ENCODE assay signal across 27 mouse cellular contexts in the genomic region with DNA sequence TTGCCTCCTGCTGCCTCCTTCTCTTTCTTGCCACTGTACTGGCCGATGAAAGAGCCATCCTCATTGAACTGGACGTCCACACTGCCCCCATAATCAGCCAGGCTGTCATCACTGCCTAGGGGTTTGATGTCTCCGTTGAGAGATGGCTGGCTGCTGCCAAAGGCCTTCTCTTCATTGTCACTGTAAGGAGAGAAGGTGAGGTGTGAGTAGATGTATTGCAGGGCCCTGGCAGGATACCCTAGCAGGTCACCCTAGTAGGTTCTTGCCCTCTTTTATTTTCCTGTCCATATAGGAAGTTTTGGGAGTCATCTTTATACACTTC. TPM values are rescaled to one million over a fixed set of nuclear protein-coding genes. Genes with fewer than 3 reads are reported as not detected.
"Had no signal": no experiment of that assay in that cellular context is flagged by ENCODE, and none has a peak within 500 bp of the region (broad histone marks: within the 10 kb centered on the region; RNA-seq: fewer than 3 reads in every experiment).

No protein-coding gene starts in this region.

- H3K9me3 ChIP-seq: kidney, embryonic 15.5 days; limb, embryonic 12.5 days; limb, embryonic 15.5 days; midbrain, embryonic 12.5 days; midbrain, embryonic 15.5 days; neural tube, embryonic 12.5 days; neural tube, embryonic 15.5 days; stomach, embryonic 15.5 days had no signal

- H3K27ac ChIP-seq: kidney, embryonic 15.5 days; left cerebral cortex, adult 2 months; limb, embryonic 12.5 days; limb, embryonic 15.5 days; liver, embryonic 14.5 days; macrophage; midbrain, embryonic 12.5 days; midbrain, embryonic 15.5 days; neural tube, embryonic 12.5 days; neural tube, embryonic 15.5 days; stomach, embryonic 15.5 days had no signal

- H3K27me3 ChIP-seq: limb, embryonic 15.5 days; midbrain, embryonic 12.5 days; midbrain, embryonic 15.5 days; neural tube, embryonic 12.5 days; neural tube, embryonic 15.5 days; stomach, embryonic 15.5 days had no signal

- H3K4me2 ChIP-seq: kidney, embryonic 15.5 days; limb, embryonic 12.5 days; limb, embryonic 15.5 days; liver, embryonic 11.5 days; lung, embryonic 14.5 days; midbrain, embryonic 12.5 days; midbrain, embryonic 15.5 days; neural tube, embryonic 12.5 days; neural tube, embryonic 15.5 days; stomach, embryonic 15.5 days had no signal

- H3K36me3 ChIP-seq: kidney, embryonic 15.5 days; limb, embryonic 12.5 days; limb, embryonic 15.5 days; midbrain, embryonic 12.5 days; neural tube, embryonic 12.5 days; stomach, embryonic 15.5 days had no signal

- H3K4me3 ChIP-seq: kidney, embryonic 15.5 days; left cerebral cortex, adult 2 months; limb, embryonic 12.5 days; limb, embryonic 15.5 days; midbrain, embryonic 12.5 days; midbrain, embryonic 15.5 days; neural tube, embryonic 12.5 days; neural tube, embryonic 15.5 days; stomach, embryonic 15.5 days had no signal

- H3K4me1 ChIP-seq: kidney, embryonic 15.5 days; limb, embryonic 12.5 days; limb, embryonic 15.5 days; midbrain, embryonic 12.5 days; midbrain, embryonic 15.5 days; neural tube, embryonic 12.5 days; neural tube, embryonic 15.5 days; stomach, embryonic 15.5 days had no signal

- ATAC-seq: liver, postnatal 0 days; lung, postnatal 0 days; midbrain, embryonic 15.5 days had no signal

- DNase-seq: kidney, postnatal 10 days; kidney, postnatal 36 days; layer of hippocampus, postnatal 36 days; liver, postnatal 0 days; lung, embryonic 14.5 days; right cerebral cortex, adult 18-20 months; right cerebral cortex, postnatal 14 days; right cerebral cortex, postnatal 4 days; spleen, adult 18-20 months; thymus, postnatal 25 days had no signal

- H3K9ac ChIP-seq: kidney, embryonic 15.5 days; limb, embryonic 12.5 days; limb, embryonic 15.5 days; liver, embryonic 14.5 days; liver, postnatal 0 days; lung, embryonic 14.5 days; midbrain, embryonic 12.5 days; midbrain, embryonic 15.5 days; neural tube, embryonic 12.5 days; neural tube, embryonic 15.5 days; stomach, embryonic 15.5 days had no signal

RNA-seq across cellular contexts. Expression of gene Avpr2, which starts 36.9 kb away (rescaled TPM):
- total RNA-seq: layer of hippocampus, adult 8-10 months; layer of hippocampus, postnatal 10 days; layer of hippocampus, postnatal 36 days; left cerebral cortex, adult 2 months; left cerebral cortex, postnatal 14 days; left cerebral cortex, postnatal 4 days had no signal
- polyA plus RNA-seq: lung, embryonic 14.5 days had no signal
